Mouse (Mus musculus) midbrain, postnatal 0 days (tissue): Measurements from ENCODE around the gene Pth2. TPM values are rescaled to one million over a fixed set of nuclear protein-coding genes. Genes with fewer than 3 reads are reported as not detected.
A peak's percentile ranks its signal among the peaks of the same experiment; 100 is the strongest.

ENCODE experiments used
- ATAC-seq: fragments of 200-750 bp; cut with Nextera tagmentation; 2 replicates; pipeline ENCODE4 v1.8.0; 2017; ENCODE audit warnings: moderate number of reproducible peaks, mild to moderate bottlenecking, moderate TSS enrichment, moderate library complexity; ENCODE audit not compliant: low FRiP score
- DNase-seq: peaks from one replicate; pipeline ENCODE4 v3.0.0-alpha.2; 2015; ENCODE audit warnings: low spot score
- H3K27ac ChIP-seq: fragments of 300-500 bp; sonication (generic); 2 replicates; pipeline ENCODE4 v1.5.1; 2014; ENCODE audit warnings: low read depth, mild to moderate bottlenecking, low read length, mixed read lengths
- H3K27me3 ChIP-seq: fragments of 300-500 bp; sonication (generic); 2 replicates; pipeline ENCODE4 v1.6.1; 2014; ENCODE audit warnings: low read length, control low read depth, mixed read lengths; ENCODE audit not compliant: insufficient read depth
- H3K36me3 ChIP-seq: fragments of 300-500 bp; sonication (generic); 2 replicates; pipeline ENCODE4 v1.6.1; 2014; ENCODE audit warnings: low read length, control low read depth, mixed read lengths; ENCODE audit not compliant: insufficient read depth
- H3K4me1 ChIP-seq: fragments of 300-500 bp; sonication (generic); 2 replicates; pipeline ENCODE4 v1.6.1; 2014; ENCODE audit warnings: mild to moderate bottlenecking, control low read depth, antibody characterized with exemption, low read length, mixed read lengths; ENCODE audit not compliant: insufficient read depth
- H3K4me2 ChIP-seq: fragments of 300-500 bp; sonication (generic); 2 replicates; pipeline ENCODE4 v1.6.1; 2014; ENCODE audit warnings: low read depth, mild to moderate bottlenecking, low read length, mixed read lengths; ENCODE audit not compliant: poor library complexity, severe bottlenecking
- H3K4me3 ChIP-seq: fragments of 300-500 bp; sonication (generic); 2 replicates; pipeline ENCODE4 v1.5.1; 2014; ENCODE audit warnings: low read depth, mild to moderate bottlenecking, low read length, moderate library complexity
- H3K9ac ChIP-seq: fragments of 300-500 bp; sonication (generic); replicated peaks from 2 replicates; pipeline ENCODE4 v1.6.1; 2014; ENCODE audit warnings: mild to moderate bottlenecking, low read length, moderate library complexity, mixed read lengths; ENCODE audit not compliant: poor library complexity, severe bottlenecking
- H3K9me3 ChIP-seq: fragments of 300-500 bp; sonication (generic); 2 replicates; pipeline ENCODE4 v1.6.1; 2016; ENCODE audit warnings: low read length, control low read depth
- CTCF ChIP-seq: IDR thresholded peaks from 2 replicates; pipeline ENCODE4 v1.5.1; 2016; ENCODE audit warnings: antibody characterized with exemption, mild to moderate bottlenecking
- WGBS: fragments of 180-500 bp; shearing (Covaris S2); extraction: QIAGEN DNeasy Blood & Tissue Kit; methylation state at CpG from one replicate; pipeline ENCODE4 v1.1.7; 2014; 5-methylcytosine and 5-hydroxymethylcytosine counted together
- polyA plus RNA-seq: library from polyadenylated mRNA; unstranded; fragments of >200 nt; fragmentation: Nextera tagmentation; extraction: Ambion mirVana; gene quantifications from 2 replicates; pipeline ENCODE4 v1.2.1, GENCODE M21; 2015
- total RNA-seq: library from RNA; depleted of rRNA; stranded (reverse); fragments of >200 nt; gene quantifications from 2 replicates; pipeline ENCODE4 v1.2.3, GENCODE M21; 2014

The Pth2 gene
- total and polyA plus RNA-seq, 2 experiments from 2014 or later: 0.93 TPM; not detected in 1

DNA sequence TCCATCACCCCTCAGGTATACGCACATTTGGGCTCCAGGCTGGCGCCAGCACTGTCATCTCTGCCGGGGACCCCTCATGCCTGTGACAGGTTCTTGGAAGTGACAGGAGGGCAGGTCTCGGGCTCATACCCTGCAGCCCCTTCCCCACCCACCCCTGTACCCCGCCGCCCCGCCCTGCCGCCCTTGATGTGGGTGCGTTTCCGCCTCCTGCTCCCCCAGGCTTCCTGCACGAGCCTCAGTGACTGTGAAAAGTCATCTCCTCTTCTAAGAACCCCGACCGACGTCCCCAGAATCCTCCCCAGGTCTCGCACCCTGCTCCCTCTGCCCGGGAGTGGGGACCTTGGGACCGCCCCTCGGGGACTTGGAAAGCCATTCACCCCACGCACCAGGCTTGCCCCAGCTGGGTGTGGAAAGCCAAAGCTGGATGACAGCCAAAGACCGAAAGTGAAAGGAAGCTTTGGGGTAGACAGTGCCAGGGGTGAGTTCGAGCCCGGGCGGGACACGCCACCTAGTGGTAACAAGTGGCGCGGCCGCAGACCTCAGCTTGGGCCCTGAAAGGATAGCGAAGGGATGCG, 44.7 kb upstream of the Pth2 start, which contains the start of the genes Gm45713 and Flt3l:
Gene Gm45713, minus strand, starts transcription at position 239 of the 575 bp plus-strand sequence.
Gene Flt3l, minus strand, starts transcription at position 440 of the 575 bp plus-strand sequence.
- Histone ChIP-seq H3K9me3 (no peaks in the 10 kb centered on the region), H3K27ac (no peak within 1 kb of the TSS), H3K4me1 (no peaks in the 10 kb centered on the region), H3K9ac (peak within 1 kb of the TSS; percentile 50; the same call in 1 of the 2 replicates), H3K36me3 (no peaks in the 10 kb centered on the region), H3K27me3 (no peaks in the 10 kb centered on the region), H3K4me2 (peak within 1 kb of the TSS; percentile 58), H3K4me3 (peak within 1 kb of the TSS; percentile 38)
- WGBS: 3% methylated on average over 29 of the region's 29 CpGs
- TF ChIP-seq CTCF: peak; percentile 91
- ATAC-seq: peak; percentile 62
- DNase-seq: peak; percentile 83

DNA sequence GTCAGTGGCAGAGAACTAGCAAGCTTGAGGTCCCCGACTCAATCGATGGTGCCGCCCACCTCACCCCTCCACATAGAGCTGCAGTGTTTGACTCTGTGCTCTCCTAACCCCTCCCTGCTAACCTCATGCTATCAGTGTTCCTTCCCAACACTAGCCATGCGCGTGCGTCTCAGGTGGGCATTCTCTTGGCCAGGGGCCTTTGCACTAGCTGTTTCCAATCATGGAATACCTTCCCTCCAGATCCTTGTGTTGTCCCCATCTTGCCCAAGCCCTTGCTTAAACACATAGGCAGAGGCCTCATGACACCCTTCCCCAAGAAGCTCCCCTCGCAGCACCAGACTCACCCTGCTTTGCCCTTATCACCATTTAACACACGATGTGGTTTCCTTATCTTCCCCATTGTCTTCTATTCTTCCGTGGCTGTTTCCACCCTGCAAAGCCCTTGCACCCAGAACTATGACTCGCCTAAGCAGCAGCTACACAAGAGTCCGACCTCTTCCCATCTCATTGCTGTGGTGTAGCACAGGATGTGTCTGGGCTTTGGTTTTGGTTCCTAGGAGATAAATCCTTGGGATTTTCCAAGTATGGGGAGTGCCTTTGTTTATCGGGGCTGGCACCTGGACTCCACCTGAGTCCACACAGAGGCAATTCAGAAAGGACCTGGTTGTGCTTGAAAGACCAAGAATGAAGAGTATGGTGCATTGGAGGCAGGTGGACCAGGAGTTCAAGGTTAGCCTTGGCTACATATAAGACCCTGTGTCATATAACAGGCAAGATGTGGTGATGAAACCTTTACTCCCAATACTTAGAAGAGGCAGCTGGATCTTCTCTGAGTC, 43.4 kb upstream of the Pth2 start:
- WGBS: 84% methylated on average over 12 of the region's 12 CpGs
- no peak for ATAC-seq

DNA sequence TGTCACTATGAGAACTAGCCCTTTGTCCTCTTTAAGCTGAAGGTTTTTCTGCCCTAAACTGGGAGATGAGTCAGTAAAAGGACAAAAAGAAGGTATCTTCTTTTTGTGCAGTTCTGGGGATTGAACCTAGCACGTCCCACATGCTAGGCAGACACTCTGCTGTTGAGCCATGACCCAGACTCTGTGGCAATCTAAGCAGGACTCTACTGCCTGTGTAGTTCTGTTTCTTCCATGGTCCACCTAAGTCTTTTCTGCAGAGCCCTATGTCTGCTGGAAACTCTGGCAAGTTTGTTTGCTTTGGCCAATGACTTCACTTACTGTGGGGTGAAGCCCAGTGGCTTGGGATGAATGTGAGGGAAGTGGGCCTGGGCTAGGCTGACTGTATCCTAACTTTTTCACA, 42.4 kb upstream of the Pth2 start:
- 80% methylated on average over 1 of the region's 1 CpGs for WGBS
- Histone ChIP-seq H3K27me3 (no peaks in the 10 kb centered on the region), H3K4me3 (no peak overlapping the region), H3K27ac (no peak overlapping the region), H3K4me2 (no peak overlapping the region), H3K9me3 (no peaks in the 10 kb centered on the region), H3K4me1 (no peaks in the 10 kb centered on the region), H3K36me3 (no peaks in the 10 kb centered on the region), H3K9ac (no peak overlapping the region)
- TF ChIP-seq CTCF: no peak
- DNase-seq (no peak), ATAC-seq (no peak)

More for the DNA sequence above, 43.4 kb upstream of the Pth2 start:
- H3K27ac ChIP-seq: no peak overlapping the region
- H3K27me3 ChIP-seq: no peaks in the 10 kb centered on the region
- TF ChIP-seq CTCF: no peak
- no peak overlapping the region for H3K4me3 ChIP-seq
- DNase-seq: no peak
- H3K4me2 ChIP-seq: no peak overlapping the region
- no peaks in the 10 kb centered on the region for H3K36me3 ChIP-seq
- H3K9ac ChIP-seq: no peak overlapping the region
- no peaks in the 10 kb centered on the region for H3K9me3 ChIP-seq
- no peaks in the 10 kb centered on the region for H3K4me1 ChIP-seq

DNA sequence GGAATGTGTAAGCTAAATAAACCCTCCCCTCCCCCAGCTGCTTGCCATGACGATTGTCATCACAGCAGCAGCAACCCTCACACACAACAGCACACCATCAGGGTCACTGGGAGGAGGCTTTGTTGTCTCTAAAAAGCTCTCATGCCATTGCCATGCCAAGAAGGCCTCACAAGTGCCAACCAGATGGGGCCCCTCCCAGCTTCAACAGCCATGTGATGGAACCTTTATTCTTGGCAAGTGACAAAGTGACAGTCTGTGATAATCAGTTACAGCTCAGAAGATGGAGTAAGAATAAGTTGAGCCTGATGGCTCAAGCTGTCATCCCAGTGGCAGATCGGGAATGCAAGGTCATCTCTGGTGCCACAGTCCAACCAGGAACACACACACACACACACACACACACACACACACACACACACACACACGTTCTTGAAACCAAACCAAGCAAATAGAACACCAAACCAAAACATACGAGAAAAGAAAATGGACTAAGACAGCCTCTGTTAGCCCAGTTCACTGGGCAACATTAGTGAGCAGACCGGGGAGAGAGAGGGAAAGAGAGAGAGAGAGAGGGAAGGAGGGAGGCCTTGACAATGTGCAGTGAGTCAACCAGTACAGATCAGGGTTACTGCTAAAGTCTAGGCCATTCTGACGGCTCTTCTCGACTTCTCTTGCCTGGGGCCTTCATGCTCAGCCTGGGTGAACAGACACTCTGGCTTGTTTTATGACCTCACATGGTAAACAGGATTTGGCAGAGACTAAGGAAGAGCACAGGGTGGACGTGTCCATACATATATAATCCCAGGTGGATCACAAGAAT, 40.7 kb upstream of the Pth2 start:
- H3K4me1 ChIP-seq: no peaks in the 10 kb centered on the region
- no peak for TF ChIP-seq CTCF
- H3K36me3 ChIP-seq: no peaks in the 10 kb centered on the region
- no peak overlapping the region for H3K4me3 ChIP-seq
- no peaks in the 10 kb centered on the region for H3K9me3 ChIP-seq
- H3K9ac ChIP-seq: no peak overlapping the region
- no peak for ATAC-seq
- 85% methylated on average over 8 of the region's 8 CpGs for WGBS
- peak; percentile 50 for DNase-seq
- H3K27ac ChIP-seq: no peak overlapping the region
- H3K4me2 ChIP-seq: no peak overlapping the region
- H3K27me3 ChIP-seq: no peaks in the 10 kb centered on the region

DNA sequence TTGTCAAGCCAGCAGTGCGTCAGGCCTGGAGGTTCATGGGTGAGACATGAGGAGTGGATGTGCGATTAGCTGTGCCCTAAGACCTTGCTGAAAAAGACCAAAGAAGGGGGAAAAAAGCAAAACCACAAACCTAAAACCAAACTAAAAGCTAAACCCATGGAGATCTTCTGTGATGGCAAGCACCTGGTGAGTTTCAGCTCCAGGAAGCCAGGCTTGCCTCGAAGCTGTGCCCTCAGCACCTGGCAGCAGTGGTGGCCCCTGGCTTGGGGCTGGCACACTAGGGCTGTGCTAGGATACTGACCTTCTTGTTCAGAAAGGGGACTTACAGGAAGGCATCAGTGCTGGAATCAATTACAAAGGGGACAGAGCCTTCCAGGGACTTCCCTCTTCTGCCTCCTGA, 39.5 kb upstream of the Pth2 start:
- Histone ChIP-seq H3K9me3 (no peaks in the 10 kb centered on the region), H3K4me2 (no peak overlapping the region), H3K27me3 (no peaks in the 10 kb centered on the region), H3K27ac (no peak overlapping the region), H3K9ac (no peak overlapping the region), H3K4me1 (no peaks in the 10 kb centered on the region), H3K4me3 (no peak overlapping the region), H3K36me3 (peaks cover 3% of the 10 kb centered on the region; the same call in 1 of the 2 replicates)
- DNase-seq (no peak), ATAC-seq (no peak)
- 86% methylated on average over 3 of the region's 3 CpGs for WGBS
- no peak for TF ChIP-seq CTCF
